Mouse (Mus musculus) gastrocnemius, postnatal 10 days (tissue): ENCODE results near the gene Ccdc187. TPM values are rescaled to one million over a fixed set of nuclear protein-coding genes. Genes with fewer than 3 reads are reported as not detected.
A peak's percentile ranks its signal among the peaks of the same experiment; 100 is the strongest.

Source experiments
- DNase-seq: peaks from one replicate; pipeline ENCODE4 v3.0.0; 2021; ENCODE audit warnings: mixed read lengths
- total RNA-seq, 2 experiments: library from RNA; stranded (reverse); gene quantifications; 2 replicates each; pipeline ENCODE4 v1.2.3; 2021

Ccdc187 gene
- total RNA-seq, 2 experiments from 2014 or later: 0.09 to 0.14 TPM

DNA sequence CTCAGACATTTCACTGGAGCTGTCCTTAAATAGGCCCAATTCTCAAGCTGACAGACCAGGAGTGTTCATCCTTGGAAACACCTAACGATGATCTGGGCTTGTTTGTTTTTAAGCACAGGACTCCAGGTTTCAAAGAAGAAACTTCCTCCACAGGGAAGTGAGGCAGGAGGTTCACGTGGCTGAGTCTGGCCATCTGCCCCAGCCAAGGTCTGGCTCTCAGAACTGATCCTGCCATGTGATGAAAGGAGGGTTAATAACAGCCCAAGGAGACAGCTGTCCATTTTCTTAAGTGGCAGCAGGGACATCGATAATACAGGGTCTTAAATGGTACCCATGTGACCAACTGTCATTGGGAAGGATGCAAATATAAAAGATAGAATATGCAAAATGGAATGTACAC lies 84.8 kb downstream of the Ccdc187 start:
- DNase-seq: no peak

DNA sequence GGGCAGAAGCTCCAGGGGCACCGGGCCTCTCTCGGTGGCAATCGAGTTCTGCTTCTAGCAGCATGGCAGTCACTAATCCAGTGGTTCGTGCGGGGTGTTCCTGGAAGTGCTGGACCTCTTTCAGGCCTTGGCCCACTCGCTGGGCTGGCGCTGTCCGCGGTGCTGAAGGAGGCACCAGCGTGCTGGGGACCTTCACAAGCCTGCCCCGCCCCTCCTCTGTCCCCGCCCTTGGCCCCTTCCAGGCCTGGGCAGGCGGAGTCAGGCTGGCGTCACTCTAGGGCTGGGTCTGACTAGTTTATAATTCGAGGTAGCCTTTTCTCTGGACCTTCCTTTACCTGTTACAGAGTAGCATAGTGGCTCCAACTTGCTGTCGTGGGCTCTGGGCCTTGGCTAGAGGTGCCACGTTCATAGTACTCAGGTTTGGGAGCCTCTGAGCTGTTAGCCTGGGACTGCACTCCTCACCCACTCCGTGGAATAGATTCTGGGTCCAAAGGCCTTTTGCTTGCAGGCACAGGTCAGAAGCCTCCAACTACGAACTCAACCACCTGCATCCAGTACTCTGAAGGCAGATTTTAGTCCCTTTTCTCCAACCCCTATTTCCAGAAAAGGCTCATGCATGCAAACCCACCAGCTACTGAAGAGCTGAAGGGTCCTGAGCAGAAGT lies 86.1 kb downstream of the Ccdc187 start, which contains the start of gene Lhx3:
Gene Lhx3 (minus strand): TSS at position 164 of the 664 bp plus-strand sequence.
- peak; percentile 94 for DNase-seq

DNA sequence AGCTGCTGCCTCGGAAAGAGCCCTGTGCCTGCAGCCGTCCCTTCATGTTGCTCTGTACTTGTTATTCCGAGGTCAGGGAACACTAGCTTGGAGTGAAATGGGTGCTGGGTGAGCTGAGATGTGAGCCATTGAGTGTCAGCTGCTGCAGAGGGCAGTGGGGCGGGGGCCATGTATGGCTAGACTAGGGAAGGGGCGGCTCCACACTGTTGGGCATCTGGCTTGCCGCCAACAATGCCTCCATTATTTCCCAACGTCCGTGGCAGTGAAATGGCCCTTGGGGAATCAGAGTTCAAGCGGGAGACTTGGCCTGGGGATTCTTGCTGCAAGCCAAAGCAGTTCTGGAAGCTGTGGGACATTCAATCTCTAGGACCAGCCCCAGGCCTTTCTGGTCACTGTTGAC lies 86.8 kb downstream of the Ccdc187 start:
- no peak for DNase-seq

DNA sequence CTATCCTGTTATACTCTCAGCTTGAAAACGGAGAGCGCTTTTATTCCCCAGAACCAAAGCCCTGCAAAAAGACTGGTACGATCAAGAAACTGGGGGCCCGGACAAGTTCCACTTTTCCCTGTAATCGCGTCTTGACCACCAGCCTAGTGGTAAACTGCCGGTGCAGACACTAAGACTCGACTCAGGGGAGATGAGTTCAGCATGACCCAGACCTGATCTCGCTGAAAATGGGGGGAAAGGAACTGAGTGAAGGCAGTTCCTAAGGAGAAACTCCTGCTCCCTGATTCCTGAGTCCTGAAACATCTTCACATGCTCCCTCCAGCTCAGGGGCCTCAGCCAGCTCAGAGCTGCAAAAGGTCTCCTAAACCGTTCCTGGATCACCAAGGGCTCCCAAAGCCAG lies 88.6 kb downstream of the Ccdc187 start:
- no peak for DNase-seq

DNA sequence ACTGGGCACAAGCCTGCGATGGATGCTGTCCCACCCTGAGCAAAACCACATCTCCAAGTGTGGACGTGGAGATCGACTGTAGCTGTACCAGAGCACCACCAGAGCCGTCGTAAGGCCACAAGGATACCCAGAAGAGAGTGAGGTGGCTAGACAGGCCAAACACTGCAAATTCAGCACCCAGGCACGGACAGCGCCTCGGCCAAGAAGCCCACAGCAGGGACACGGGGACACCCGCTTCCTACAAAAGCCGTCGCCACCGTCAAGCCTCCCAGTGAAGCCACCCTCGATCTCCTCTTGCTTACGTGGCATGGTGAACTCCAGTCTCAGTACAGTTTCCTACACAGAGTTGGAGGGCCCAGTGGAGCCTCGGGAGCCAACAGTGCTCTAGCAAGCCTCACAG lies 89.2 kb downstream of the Ccdc187 start:
- DNase-seq: peak; percentile 52

DNA sequence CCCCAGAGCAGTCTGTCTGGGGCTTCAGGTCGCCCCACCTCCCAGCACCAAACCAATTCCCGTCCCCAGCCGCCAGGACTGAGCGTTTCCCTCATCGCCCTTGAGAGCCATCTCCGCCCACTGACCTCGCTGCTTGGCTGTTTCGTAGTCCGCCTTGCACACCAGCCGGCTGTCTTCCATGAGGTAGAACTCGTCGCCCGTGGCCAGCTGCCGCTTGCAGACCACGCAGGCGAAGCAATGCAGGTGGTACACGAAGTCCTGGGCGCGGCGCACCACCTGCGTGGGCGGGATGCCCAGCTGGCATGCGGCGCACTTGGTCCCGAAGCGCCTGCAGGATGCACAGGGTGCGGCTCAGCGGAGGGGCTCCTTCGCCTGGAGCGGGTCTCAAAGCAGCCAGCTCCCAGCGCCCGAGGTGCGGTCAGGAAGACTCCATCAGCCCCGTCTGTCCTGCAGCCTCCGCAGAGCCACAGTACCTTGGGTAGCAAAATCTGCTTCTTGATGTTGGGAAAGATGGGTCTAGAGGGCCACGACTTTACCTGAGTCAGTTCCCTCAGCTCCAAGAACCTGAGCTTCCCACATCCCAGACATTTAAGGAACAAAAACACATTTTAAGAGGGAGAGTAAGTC lies 91.4 kb downstream of the Ccdc187 start:
- no peak for DNase-seq

DNA sequence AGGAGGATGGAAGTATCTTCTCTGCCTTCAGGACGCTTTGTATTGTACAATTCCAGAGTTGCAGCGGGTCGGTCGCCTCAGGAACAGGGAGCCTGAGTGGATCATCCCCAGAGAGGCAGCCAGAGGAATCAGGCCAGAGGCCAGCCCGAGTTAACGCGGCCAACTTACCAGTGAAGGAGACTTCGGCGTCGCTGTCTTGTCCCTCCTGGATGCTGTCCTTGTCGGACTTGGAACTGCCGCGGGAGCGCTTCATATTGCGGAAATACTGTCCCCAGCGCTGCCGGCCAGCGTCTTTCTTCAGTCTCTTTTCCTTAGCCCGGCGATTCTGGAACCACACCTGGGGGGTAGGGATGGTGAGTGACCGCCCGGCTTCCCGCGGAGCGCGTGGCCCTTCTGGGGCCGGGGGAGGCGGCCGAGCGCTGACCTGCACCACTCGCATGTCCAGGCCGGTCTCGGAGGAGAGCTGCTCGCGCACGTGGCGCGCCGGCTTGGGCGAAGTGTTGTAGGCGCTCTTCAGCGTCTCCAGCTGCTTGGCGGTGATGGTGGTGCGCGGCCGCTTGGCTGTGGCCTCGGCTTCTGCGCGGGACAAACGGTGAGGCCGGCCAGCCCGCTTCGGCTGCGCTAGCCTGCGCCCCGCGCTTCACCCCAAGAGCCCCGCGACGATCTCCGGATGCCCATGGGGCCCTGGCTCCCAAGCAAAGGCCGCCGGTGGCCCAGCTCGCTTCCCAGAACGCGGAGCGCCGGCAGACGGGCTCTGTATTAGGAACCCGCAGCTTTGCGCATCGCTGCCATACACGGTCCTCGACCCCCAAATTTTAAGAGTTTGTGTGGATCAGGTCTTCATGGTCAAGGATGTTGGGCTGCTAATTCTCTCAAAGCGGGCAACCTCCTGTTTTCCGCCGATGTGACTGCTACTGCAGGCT lies 92.2 kb downstream of the Ccdc187 start:
- no peak for DNase-seq

DNA sequence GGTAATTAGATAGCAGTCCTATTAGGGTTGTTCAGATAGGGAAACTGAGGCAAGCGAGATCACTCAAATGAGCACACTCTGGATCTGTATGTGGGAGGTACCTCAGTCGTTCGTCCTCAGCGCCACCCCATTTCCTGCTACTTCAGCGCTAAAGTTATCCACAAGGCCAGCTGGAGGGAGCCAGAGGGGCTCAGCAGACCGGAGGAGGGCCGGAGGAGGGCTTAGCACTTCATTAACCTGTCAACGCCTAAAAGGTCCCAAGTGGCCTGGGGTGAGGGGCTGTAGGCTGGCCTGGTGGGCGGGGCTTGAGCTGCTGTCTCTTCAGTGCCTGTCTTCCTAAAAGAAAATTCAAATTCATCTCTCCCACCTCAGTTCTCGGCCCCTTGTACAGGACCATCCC lies 95.9 kb downstream of the Ccdc187 start:
- no peak for DNase-seq

DNA sequence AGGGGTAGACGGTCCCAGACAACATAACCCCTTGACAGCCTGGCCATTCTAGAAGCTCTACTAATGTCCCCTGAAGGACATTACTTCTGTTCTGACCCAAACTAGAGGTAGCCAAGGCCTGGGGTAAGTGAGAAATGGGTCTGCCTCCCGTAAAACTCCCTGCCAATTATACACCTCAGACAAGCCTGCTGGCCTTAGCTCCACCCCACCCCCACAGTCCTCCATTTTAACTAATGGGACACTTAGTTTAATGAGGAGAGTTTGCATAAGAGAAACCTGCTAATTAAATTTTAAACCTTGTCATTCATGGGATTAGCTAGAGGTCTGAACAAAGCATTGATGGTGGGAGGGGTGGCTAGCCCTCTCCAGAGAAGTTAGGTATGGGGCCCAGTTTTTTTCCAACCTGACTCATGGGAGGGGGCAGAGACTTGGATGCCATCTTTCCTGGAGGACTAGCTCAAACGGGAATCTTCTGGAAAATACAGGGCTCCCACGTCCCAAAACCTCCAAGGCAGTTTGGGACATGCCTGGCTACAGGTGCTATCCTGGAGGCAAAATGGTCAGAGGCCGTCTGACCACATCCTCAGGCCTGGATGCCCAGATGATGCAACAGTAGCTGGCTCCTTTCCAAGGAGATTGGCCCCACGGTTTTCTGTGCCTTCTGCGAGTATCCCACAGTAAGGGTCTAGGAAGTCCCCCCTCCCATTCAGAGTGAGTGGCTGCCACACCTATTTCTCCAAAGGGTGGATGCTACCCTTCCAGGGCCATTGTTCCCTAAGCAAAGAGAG lies 99.6 kb downstream of the Ccdc187 start:
- DNase-seq: no peak

Other genes with a start within 250 kb of the Ccdc187 start
- 10 to 100 TPM; 13.4 to 14.5 TPM for gene Nacc2, start 171.3 kb downstream of the Ccdc187 start, total RNA-seq
- gene Lhx3, start 86.3 kb downstream of the Ccdc187 start, total RNA-seq: not detected
- 1 to 10 TPM; 5.9 to 7.6 TPM for gene Qsox2, start 57.0 kb downstream of the Ccdc187 start, total RNA-seq
- gene Gpsm1, start 21.0 kb upstream of the Ccdc187 start, total RNA-seq: 10 to 100 TPM; 12.9 to 16.6 TPM
- gene Dnlz, start 57.6 kb upstream of the Ccdc187 start, total RNA-seq: 10 to 100 TPM; 18.0 to 18.9 TPM
- gene Card9, start 66.4 kb upstream of the Ccdc187 start, total RNA-seq: 1 to 10 TPM in 1 of 2 experiments, under 1 TPM in 1; 0.82 to 1.5 TPM
- 10 to 100 TPM; 11.1 to 14.5 TPM for gene Snapc4, start 86.1 kb upstream of the Ccdc187 start, total RNA-seq
- 10 to 100 TPM; 25.7 to 35.3 TPM for gene Entr1, start 94.8 kb upstream of the Ccdc187 start, total RNA-seq
- gene Pmpca, start 94.8 kb upstream of the Ccdc187 start, total RNA-seq: 100 to 1,000 TPM; 124 to 146 TPM
- 1 to 10 TPM; 6.3 to 9.2 TPM for gene Inpp5e, start 114.6 kb upstream of the Ccdc187 start, total RNA-seq
- 10 to 100 TPM; 26.3 to 36.5 TPM for gene Sec16a, start 150.7 kb upstream of the Ccdc187 start, total RNA-seq
- gene Notch1, start 222.1 kb upstream of the Ccdc187 start, total RNA-seq: 10 to 100 TPM; 22.5 to 33.5 TPM